Mouse (Mus musculus) lung, postnatal 0 days (tissue): Measurements from ENCODE around the gene Asb5.

Experiments used
- CTCF ChIP-seq: IDR thresholded peaks from 2 replicates; pipeline ENCODE4 v1.5.1; 2016; ENCODE audit warnings: antibody characterized with exemption, mild to moderate bottlenecking
- EP300 ChIP-seq: IDR thresholded peaks from 2 replicates; pipeline ENCODE4 v1.6.1; 2016; ENCODE audit warnings: antibody characterized with exemption, mild to moderate bottlenecking, control low read depth

- TF ChIP-seq CTCF: no peak
- TF ChIP-seq EP300: no peak
Observed at GRCm38 (mm10) chr8:54567168-54567567, 37.8 kb downstream of the Asb5 start.
